Mouse (Mus musculus) liver, embryonic 14.5 days (tissue): ENCODE data around the gene Sparcl1. TPM values are rescaled to one million over a fixed set of nuclear protein-coding genes. Genes with fewer than 3 reads are reported as not detected.

Experiments used
- ATAC-seq: fragments of 200-750 bp; cut with Nextera tagmentation; 2 replicates; pipeline ENCODE4 v1.8.0; 2017; ENCODE audit warnings: moderate number of reproducible peaks, mild to moderate bottlenecking, moderate library complexity; ENCODE audit not compliant: insufficient read depth
- DNase-seq, 3 experiments: peaks; one replicate each; pipeline ENCODE4 v3.0.0-alpha.2; 2012 to 2013; ENCODE audit warnings: low read depth in 3 of 3, low spot score in 3 of 3
- H3K27ac ChIP-seq: fragments of 300-500 bp; sonication (generic); 2 replicates; pipeline ENCODE4 v1.5.1; 2014; ENCODE audit warnings: moderate library complexity, mild to moderate bottlenecking, control low read depth, inconsistent platforms
- H3K27me3 ChIP-seq: fragments of 300-500 bp; sonication (generic); 2 replicates; pipeline ENCODE4 v1.6.1; 2014; ENCODE audit warnings: mild to moderate bottlenecking, low read length, moderate library complexity; ENCODE audit not compliant: control insufficient read depth, insufficient read depth
- H3K36me3 ChIP-seq: fragments of 300-500 bp; sonication (generic); replicated peaks from 2 replicates; pipeline ENCODE4 v1.6.1; 2014; ENCODE audit warnings: low read depth; ENCODE audit not compliant: control insufficient read depth, insufficient read depth
- H3K4me1 ChIP-seq, 2 experiments: fragments of 200-500 bp in 1 of 2; fragments of 300-500 bp in 1 of 2; sonication (generic) in 1 of 2; replicated peaks; 2 replicates each; pipeline ENCODE4 v1.6.1; 2012 to 2014; ENCODE audit warnings: antibody characterized with exemption in 1 of 2, inconsistent platforms in 1 of 2, low read length in 1 of 2; ENCODE audit not compliant: control insufficient read depth in 2 of 2, insufficient read depth in 2 of 2
- H3K4me2 ChIP-seq: fragments of 300-500 bp; sonication (generic); 2 replicates; pipeline ENCODE4 v1.6.1; 2014; ENCODE audit warnings: low read depth, mild to moderate bottlenecking, control low read depth, moderate library complexity
- H3K4me3 ChIP-seq, 2 experiments: fragments of 200-500 bp in 1 of 2; fragments of 300-500 bp in 1 of 2; sonication (generic) in 1 of 2; 2 replicates each; pipeline ENCODE4 v1.5.1; 2012 to 2014; ENCODE audit warnings: low read depth in 2 of 2, low read length in 2 of 2, mild to moderate bottlenecking in 2 of 2, control low read depth in 1 of 2, inconsistent platforms in 1 of 2, moderate library complexity in 1 of 2; ENCODE audit not compliant: insufficient read depth in 1 of 2
- H3K9ac ChIP-seq: fragments of 300-500 bp; sonication (generic); replicated peaks from 2 replicates; pipeline ENCODE4 v1.6.1; 2014; ENCODE audit warnings: mild to moderate bottlenecking, control low read depth, moderate library complexity
- H3K9me3 ChIP-seq: fragments of 300-500 bp; sonication (generic); 2 replicates; pipeline ENCODE4 v1.6.1; 2016; ENCODE audit warnings: low read length, mixed read lengths; ENCODE audit not compliant: control insufficient read depth
- CTCF ChIP-seq: IDR thresholded peaks from 2 replicates; pipeline ENCODE4 v1.5.1; 2016; ENCODE audit warnings: antibody characterized with exemption, low read depth, control low read depth
- EP300 ChIP-seq: IDR thresholded peaks from 2 replicates; pipeline ENCODE4 v1.6.1; 2016; ENCODE audit warnings: antibody characterized with exemption, low read depth
- WGBS: fragments of 180-500 bp; shearing (Covaris S2); extraction: QIAGEN DNeasy Blood & Tissue Kit; methylation state at CpG from one replicate; pipeline ENCODE4 v1.1.7; 2014; ENCODE audit not compliant: insufficient replicate concordance; 5-methylcytosine and 5-hydroxymethylcytosine counted together
- polyA plus RNA-seq, 2 experiments: library from polyadenylated mRNA; depleted of rRNA in 1 of 2; stranded (reverse) in 1 of 2; unstranded in 1 of 2; fragments of >200 nt; fragmentation: Nextera tagmentation in 1 of 2; extraction: Ambion mirVana in 1 of 2; gene quantifications; 2 replicates each; pipeline versions ENCODE4 v1.2.1 to v1.2.3; 2012 to 2014

Gene Sparcl1
- polyA plus RNA-seq, 2 experiments = 1.0 to 1.4 TPM

DNA sequence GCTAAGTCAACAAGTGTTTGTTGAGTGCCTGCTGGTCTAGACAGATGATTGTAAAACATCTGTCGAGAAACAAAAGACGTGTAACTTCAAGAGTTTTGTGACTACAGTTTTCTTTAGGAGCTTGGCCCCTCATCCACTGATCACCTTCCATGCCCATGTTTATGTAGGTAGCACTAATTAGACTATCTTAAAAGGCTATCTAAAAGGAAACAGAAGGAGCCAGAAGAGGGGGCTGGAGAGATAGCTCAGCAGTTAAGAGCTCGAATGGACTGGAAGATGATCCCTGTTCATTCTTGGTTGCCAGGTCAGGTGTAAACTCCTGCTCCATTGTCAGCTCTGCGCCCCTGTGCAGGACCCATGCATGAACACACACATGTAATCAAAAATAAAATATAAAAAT, 65.4 kb downstream of the Sparcl1 start:
- H3K4me1 ChIP-seq = peaks cover 19 to 40% of the 10 kb centered on the region in 2 experiments
- peak overlapping the region; percentile 63 to 72 for H3K4me3 ChIP-seq
- TF ChIP-seq CTCF (peak; percentile 44), EP300 (no peak)
- H3K27ac ChIP-seq = peak overlapping the region; percentile 84
- H3K36me3 ChIP-seq = peaks cover 18% of the 10 kb centered on the region
- peak overlapping the region; percentile 70 for H3K4me2 ChIP-seq
- DNase-seq = peak in 2 of 3 experiments; percentile 43 to 58
- H3K9me3 ChIP-seq = no peaks in the 10 kb centered on the region
- H3K9ac ChIP-seq = peak overlapping the region; percentile 87
- WGBS = 21% methylated on average over 4 of the region's 4 CpGs
- no peak for ATAC-seq
- H3K27me3 ChIP-seq = no peaks in the 10 kb centered on the region

GRCm38 (mm10) chr5:104047200-104048105, 66.1 kb downstream of the Sparcl1 start:
- no peak for TF ChIP-seq CTCF
- Histone ChIP-seq H3K9me3 (no peaks in the 10 kb centered on the region), H3K36me3 (peaks cover 18% of the 10 kb centered on the region), H3K4me1 (peaks cover 19 to 38% of the 10 kb centered on the region in 2 experiments), H3K27me3 (no peaks in the 10 kb centered on the region), H3K9ac (peak overlapping the region; percentile 87), H3K4me3 (peak overlapping the region; percentile 63 to 72), H3K27ac (peak overlapping the region; percentile 84), H3K4me2 (peak overlapping the region; percentile 70)
- peak; percentile 20; the same call in 1 of the 2 replicates for ATAC-seq
- 1% methylated on average over 19 of the region's 19 CpGs for WGBS
- no peak for DNase-seq

- Histone ChIP-seq H3K4me1 (peaks cover 19 to 38% of the 10 kb centered on the region in 2 experiments), H3K4me3 (peak within 1 kb of the TSS; percentile 63 to 72), H3K4me2 (peak within 1 kb of the TSS; percentile 70), H3K36me3 (peaks cover 11% of the 10 kb centered on the region), H3K9me3 (no peaks in the 10 kb centered on the region), H3K27ac (peak within 1 kb of the TSS; percentile 84), H3K27me3 (no peaks in the 10 kb centered on the region), H3K9ac (peak within 1 kb of the TSS; percentile 87)
- peak; percentile 92 to 93 (median 92) for DNase-seq
- TF ChIP-seq EP300 (peak; percentile 24), CTCF (peak; percentile 25; the same call in 1 of the 2 replicates)
- WGBS = 4% methylated on average over 86 of the region's 90 CpGs
- peak; percentile 92 for ATAC-seq
These were observed 67.0 kb downstream of the Sparcl1 start, which contains the start of gene Nudt9 for GRCm38 (mm10) chr5:104046256-104047199. Nudt9 (plus strand) TSS chr5:104046306.

DNA sequence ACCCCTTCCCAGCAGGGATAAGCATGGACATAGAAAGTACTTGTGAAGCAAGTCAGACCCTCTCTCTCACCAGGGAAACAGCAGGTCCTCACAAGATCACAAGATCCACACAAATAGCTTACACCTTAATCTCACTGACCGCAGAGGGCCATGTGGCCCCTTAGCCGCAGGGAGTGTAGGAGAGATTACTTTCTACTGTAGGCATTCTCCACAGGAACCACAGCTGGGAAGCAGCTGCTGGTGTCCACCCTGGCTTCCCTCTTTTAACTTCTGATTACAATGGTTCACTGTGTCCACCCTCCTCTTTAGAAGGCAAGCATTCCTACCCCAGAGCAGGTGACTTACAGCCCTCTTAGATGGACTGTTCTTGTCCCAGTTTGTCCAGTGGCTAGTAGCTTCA, 69.8 kb downstream of the Sparcl1 start:
- no peaks in the 10 kb centered on the region for H3K27me3 ChIP-seq
- peak; percentile 4; the same call in 1 of the 2 replicates for ATAC-seq
- peaks cover 19 to 40% of the 10 kb centered on the region in 2 experiments for H3K4me1 ChIP-seq
- H3K9me3 ChIP-seq = no peaks in the 10 kb centered on the region
- peak overlapping the region; percentile 26; the same call in 1 of the 2 replicates for H3K27ac ChIP-seq
- peak overlapping the region; percentile 35; the same call in 1 of the 2 replicates for H3K4me2 ChIP-seq
- H3K9ac ChIP-seq = peak overlapping the region; percentile 24; the same call in 1 of the 2 replicates
- DNase-seq = no peak
- TF ChIP-seq CTCF (no peak), EP300 (peak; percentile 57)
- 36% methylated on average over 2 of the region's 2 CpGs for WGBS
- H3K36me3 ChIP-seq = no peaks in the 10 kb centered on the region
- H3K4me3 ChIP-seq = no peak overlapping the region
